8 mouse cellular contexts compared by ENCODE assay signal in the genomic region with DNA sequence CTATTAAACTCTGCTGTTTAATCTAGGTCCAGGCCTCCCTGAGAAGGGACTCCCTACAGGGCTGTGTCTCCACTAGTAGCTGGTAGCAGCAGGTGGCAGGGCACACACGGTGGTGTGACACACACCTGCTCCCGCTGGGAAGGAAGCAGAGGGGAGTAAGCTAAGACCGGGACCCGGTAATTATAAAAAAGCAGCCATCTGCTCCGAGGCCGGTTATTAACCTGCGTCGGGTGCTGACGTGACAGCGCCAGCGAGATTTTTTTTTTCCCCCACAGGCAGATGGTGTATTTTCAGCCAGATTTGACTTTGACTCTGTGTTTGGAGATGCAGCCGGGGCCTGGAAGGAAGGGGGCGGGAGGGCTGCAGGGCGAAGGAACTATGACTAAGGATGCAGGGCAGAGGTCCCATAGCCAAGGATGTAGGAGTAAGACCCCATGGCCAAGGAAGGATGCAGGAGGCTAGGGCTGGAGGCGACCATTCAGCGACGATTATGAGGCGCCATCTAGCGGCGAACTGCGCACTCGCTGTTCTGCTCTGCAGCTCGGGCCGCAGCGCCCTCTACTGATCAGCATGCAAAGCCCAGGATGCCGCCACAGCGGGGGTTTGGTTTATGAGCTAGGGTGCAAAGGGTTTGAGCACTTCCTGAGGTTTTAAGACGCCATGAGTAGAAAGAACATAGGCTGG. TPM values are rescaled to one million over a fixed set of nuclear protein-coding genes. Genes with fewer than 3 reads are reported as not detected.
DNase-seq lines count a peak whose midpoint lies in the region; ATAC-seq and TF ChIP-seq lines count a peak whose summit lies in the region.

No protein-coding gene starts in this region.

- ATAC-seq in forebrain, embryonic 13.5 days = peak; percentile 90
- 0 out of 2 replicates have a peak, but pooled peaks have one; percentile 57 for ATAC-seq in liver, embryonic 15.5 days (ENCODE audit: insufficient read depth)
- ATAC-seq in neural tube, embryonic 11.5 days (ENCODE audit: insufficient read depth, low FRiP score, low TSS enrichment) = peak; percentile 86
- peak; percentile 88; the same call in 1 of the 2 replicates for ATAC-seq in stomach, embryonic 16.5 days (ENCODE audit: insufficient read depth, low FRiP score)

- H3K36me3 ChIP-seq in E14TG2a.4 (ENCODE audit: insufficient read depth, low read length) = no peaks in the 10 kb centered on the region
- H3K36me3 ChIP-seq in forebrain, embryonic 13.5 days (ENCODE audit: poor library complexity, severe bottlenecking) = no peaks in the 10 kb centered on the region
- no peaks in the 10 kb centered on the region; the same call in 1 of the 2 replicates for H3K36me3 ChIP-seq in liver, embryonic 15.5 days (replicated peaks)
- H3K36me3 ChIP-seq in neural tube, embryonic 11.5 days (ENCODE audit: control insufficient read depth, insufficient read depth, low read length) = no peaks in the 10 kb centered on the region
- H3K36me3 ChIP-seq in stomach, embryonic 16.5 days (ENCODE audit: control insufficient read depth, insufficient read depth, low read length) = no peaks in the 10 kb centered on the region

- peak; percentile 99 for TF ChIP-seq CTCF in E14TG2a.4 (conservative IDR thresholded peaks at IDR 0.05; ENCODE audit: low read length)

- H3K27me3 ChIP-seq in E14TG2a.4 (ENCODE audit: insufficient read depth, low read length) = no peaks in the 10 kb centered on the region
- peaks cover 5% of the 10 kb centered on the region; the same call in 1 of the 2 replicates for H3K27me3 ChIP-seq in forebrain, embryonic 13.5 days
- no peaks in the 10 kb centered on the region for H3K27me3 ChIP-seq in liver, embryonic 15.5 days
- H3K27me3 ChIP-seq in neural tube, embryonic 11.5 days (ENCODE audit: control insufficient read depth, insufficient read depth, low read length) = no peaks in the 10 kb centered on the region
- no peaks in the 10 kb centered on the region for H3K27me3 ChIP-seq in stomach, embryonic 16.5 days (ENCODE audit: control insufficient read depth, insufficient read depth, low read length)

- peak overlapping the region; percentile 35; the same call in 1 of the 2 replicates for H3K4me3 ChIP-seq in E14TG2a.4 (replicated peaks; ENCODE audit: low read length)
- peak overlapping the region; percentile 33 for H3K4me3 ChIP-seq in forebrain, embryonic 13.5 days
- H3K4me3 ChIP-seq in liver, embryonic 15.5 days (replicated peaks) = no peak overlapping the region
- H3K4me3 ChIP-seq in neural tube, embryonic 11.5 days (ENCODE audit: low read depth, low read length) = peak overlapping the region; percentile 16; the same call in 1 of the 2 replicates
- peak overlapping the region; percentile 16; the same call in 1 of the 2 replicates for H3K4me3 ChIP-seq in stomach, embryonic 16.5 days (replicated peaks; ENCODE audit: low read length)

- peak; percentile 59 for DNase-seq in c-Kit-positive CD71-positive TER-119-negative erythroid progenitor cells, embryonic 14.5 days (ENCODE audit: low read depth)
- peak; percentile 89 to 93 for DNase-seq in heart, postnatal 10 days
- peak; percentile 94 for DNase-seq in kidney, postnatal 4 days
- DNase-seq in neural tube, embryonic 11.5 days (ENCODE audit: low spot score) = peak; percentile 88

- WGBS in forebrain, embryonic 13.5 days = 2% methylated on average over 28 of the region's 28 CpGs
- WGBS in liver, embryonic 15.5 days (ENCODE audit: insufficient replicate concordance) = 5% methylated on average over 28 of the region's 28 CpGs
- WGBS in neural tube, embryonic 11.5 days = 4% methylated on average over 28 of the region's 28 CpGs
- 3% methylated on average over 28 of the region's 28 CpGs for WGBS in stomach, embryonic 16.5 days

- H3K4me2 ChIP-seq in forebrain, embryonic 13.5 days = peak overlapping the region; percentile 59
- H3K4me2 ChIP-seq in liver, embryonic 15.5 days = peak overlapping the region; percentile 48
- peak overlapping the region; percentile 39 for H3K4me2 ChIP-seq in neural tube, embryonic 11.5 days (ENCODE audit: low read depth)
- peak overlapping the region; percentile 51 for H3K4me2 ChIP-seq in stomach, embryonic 16.5 days (ENCODE audit: low read depth, low read length)

- peaks cover 49% of the 10 kb centered on the region for H3K4me1 ChIP-seq in E14TG2a.4 (replicated peaks; ENCODE audit: low read depth, low read length)
- peaks cover 10% of the 10 kb centered on the region for H3K4me1 ChIP-seq in forebrain, embryonic 13.5 days
- peaks cover 9% of the 10 kb centered on the region for H3K4me1 ChIP-seq in liver, embryonic 15.5 days (replicated peaks)
- 0 out of 2 replicates have a peak, but pooled peaks cover 2% of the 10 kb centered on the region for H3K4me1 ChIP-seq in neural tube, embryonic 11.5 days (ENCODE audit: control insufficient read depth, insufficient read depth, low read length)
- H3K4me1 ChIP-seq in stomach, embryonic 16.5 days (ENCODE audit: control insufficient read depth, insufficient read depth, low read length) = no peaks in the 10 kb centered on the region

- peaks cover 6% of the 10 kb centered on the region for H3K9me3 ChIP-seq in E14TG2a.4 (ENCODE audit: low read length)
- H3K9me3 ChIP-seq in forebrain, embryonic 13.5 days (replicated peaks) = peaks cover 4% of the 10 kb centered on the region; the same call in 1 of the 2 replicates
- H3K9me3 ChIP-seq in liver, embryonic 15.5 days (replicated peaks) = no peaks in the 10 kb centered on the region
- H3K9me3 ChIP-seq in neural tube, embryonic 11.5 days (ENCODE audit: control insufficient read depth, low read length) = no peaks in the 10 kb centered on the region
- H3K9me3 ChIP-seq in stomach, embryonic 16.5 days (replicated peaks; ENCODE audit: control insufficient read depth, low read length) = no peaks in the 10 kb centered on the region; the same call in 1 of the 2 replicates

- intact Hi-C loops in heart, postnatal 10 days (cut with DNase I) = loop anchor here (1.0 to 5.0 kb wide), 2 partner anchors 17 to 67 kb away; partner anchors contain the start of gene 1600014C10Rik

- peak overlapping the region; percentile 78 for H3K27ac ChIP-seq in forebrain, embryonic 13.5 days
- 0 out of 2 replicates have a peak overlapping the region, but pooled peaks have one; percentile 19 for H3K27ac ChIP-seq in liver, embryonic 15.5 days (replicated peaks)
- H3K27ac ChIP-seq in neural tube, embryonic 11.5 days (ENCODE audit: low read depth, low read length) = no peak overlapping the region
- H3K27ac ChIP-seq in stomach, embryonic 16.5 days (ENCODE audit: low read length) = no peak overlapping the region

- H3K9ac ChIP-seq in forebrain, embryonic 13.5 days = peak overlapping the region; percentile 50; the same call in 1 of the 2 replicates
- H3K9ac ChIP-seq in liver, embryonic 15.5 days = no peak overlapping the region
- peak overlapping the region; percentile 14; the same call in 1 of the 2 replicates for H3K9ac ChIP-seq in neural tube, embryonic 11.5 days (ENCODE audit: low read length)
- peak overlapping the region; percentile 61 for H3K9ac ChIP-seq in stomach, embryonic 16.5 days (ENCODE audit: low read length)

RNA-seq across cellular contexts. Expression of gene 1600014C10Rik, which starts 17.7 kb away (rescaled TPM):
- 12.5 and 14.0 TPM in 2 replicates for polyA plus RNA-seq in forebrain, embryonic 13.5 days (2015; fragmentation: Nextera tagmentation; extraction: Ambion mirVana)
- 10 to 100 TPM; 21.5 to 25.1 TPM for total RNA-seq in heart, postnatal 10 days (2021)
- 17.3 and 19.8 TPM in 2 replicates for polyA plus RNA-seq in liver, embryonic 15.5 days (2015; fragmentation: Nextera tagmentation; extraction: Ambion mirVana)
- 17.0 and 18.3 TPM in 2 replicates for polyA plus RNA-seq in neural tube, embryonic 11.5 days (2014; fragmentation: Nextera tagmentation; extraction: Ambion mirVana)
- 15.9 and 17.0 TPM in 2 replicates for polyA plus RNA-seq in stomach, embryonic 16.5 days (2015; fragmentation: Nextera tagmentation; extraction: Ambion mirVana)

RNA-seq across cellular contexts. Expression of gene Plekhf1, which starts 27.1 kb away (rescaled TPM):
- 0.67 and 0.71 TPM in 2 replicates for polyA plus RNA-seq in forebrain, embryonic 13.5 days (2015; fragmentation: Nextera tagmentation; extraction: Ambion mirVana)
- 10 to 100 TPM in 1 of 2 experiments, 1 to 10 TPM in 1; 9.7 to 11.0 TPM for total RNA-seq in heart, postnatal 10 days (2021)
- 0.53 and 0.66 TPM in 2 replicates for polyA plus RNA-seq in liver, embryonic 15.5 days (2015; fragmentation: Nextera tagmentation; extraction: Ambion mirVana)
- 1.9 and 2.1 TPM in 2 replicates for polyA plus RNA-seq in neural tube, embryonic 11.5 days (2014; fragmentation: Nextera tagmentation; extraction: Ambion mirVana)
- polyA plus RNA-seq in stomach, embryonic 16.5 days (2015; fragmentation: Nextera tagmentation; extraction: Ambion mirVana) = 4.0 and 4.1 TPM in 2 replicates

Comparison
In these comparisons a context has a peak if more than half of its experiments do, and no peak if none do; other contexts are left out.
1. H3K27ac ChIP-seq: peak in forebrain, embryonic 13.5 days (single experiment) and liver, embryonic 15.5 days (single experiment); none in neural tube, embryonic 11.5 days (single experiment) and stomach, embryonic 16.5 days (single experiment).
2. Peak in every context shown above with its lines, with median percentiles within 50 percentile points of each other: DNase-seq, ATAC-seq and H3K4me2 ChIP-seq.